Mouse (Mus musculus) urinary bladder, adult 2 months (tissue): ENCODE results near the gene Sdr9c7. TPM values are rescaled to one million over a fixed set of nuclear protein-coding genes. Genes with fewer than 3 reads are reported as not detected.
"Not testable (repeated sequence)": the region's sequence is repeated elsewhere in the genome, so short reads cannot be mapped to it uniquely, and the experiment has no call there.

ENCODE experiments used
- DNase-seq: peaks from one replicate; pipeline ENCODE4 v3.0.0; 2022; ENCODE audit warnings: low spot score
- polyA plus RNA-seq: library from polyadenylated mRNA; depleted of rRNA; stranded (reverse); fragments of >200 nt; gene quantifications from 2 replicates; pipeline ENCODE4 v1.2.3, GENCODE M21; 2012

Sdr9c7 gene
- polyA plus RNA-seq, 1 experiment: 0.07 TPM

DNA sequence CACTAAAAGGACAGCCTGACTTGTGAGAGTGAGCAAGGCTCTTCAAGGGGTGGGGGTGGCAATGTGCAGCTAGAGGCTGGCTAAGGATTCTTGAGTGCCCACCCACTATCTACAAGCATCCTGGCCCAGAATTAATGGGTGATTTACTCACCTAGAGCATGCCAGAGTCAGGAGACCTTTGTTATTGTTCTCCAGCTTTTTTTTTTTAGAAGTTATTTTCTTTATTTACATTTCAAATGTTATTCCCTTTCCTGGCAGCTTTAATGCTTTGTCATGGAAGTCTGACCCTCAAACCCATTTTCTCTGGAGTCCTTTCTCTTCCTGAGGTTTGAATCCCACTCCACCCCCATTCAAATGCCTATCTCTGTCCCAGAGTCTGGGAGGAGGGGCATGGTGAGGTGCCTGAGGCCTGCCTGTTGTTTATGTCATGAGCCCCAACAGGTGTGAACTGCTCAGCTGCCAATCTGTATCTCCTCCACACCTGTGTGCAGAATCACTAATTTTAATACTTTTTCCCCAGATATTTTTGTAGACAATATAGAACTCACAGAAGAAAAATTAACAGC, 9.2 kb downstream of the Sdr9c7 start:
- DNase-seq: no peak

DNA sequence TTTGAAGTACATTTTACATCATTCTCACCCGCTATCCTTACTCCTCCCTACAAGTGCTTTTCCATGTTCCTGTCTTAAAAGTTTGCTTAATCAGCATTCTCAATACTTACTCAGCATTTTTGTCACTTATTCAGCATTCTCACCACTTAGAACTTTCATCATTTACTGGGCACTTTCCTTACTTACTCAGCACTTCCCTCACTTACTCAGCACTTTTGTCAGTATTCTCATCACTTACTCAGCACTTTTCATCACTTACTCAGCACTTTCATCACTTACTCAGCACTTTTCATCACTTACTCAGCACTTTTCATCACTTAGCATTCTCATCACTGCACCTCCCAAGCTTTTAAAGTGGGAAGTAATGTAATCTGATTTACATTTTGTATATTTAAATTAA, 17.3 kb downstream of the Sdr9c7 start:
- no peak for DNase-seq

DNA sequence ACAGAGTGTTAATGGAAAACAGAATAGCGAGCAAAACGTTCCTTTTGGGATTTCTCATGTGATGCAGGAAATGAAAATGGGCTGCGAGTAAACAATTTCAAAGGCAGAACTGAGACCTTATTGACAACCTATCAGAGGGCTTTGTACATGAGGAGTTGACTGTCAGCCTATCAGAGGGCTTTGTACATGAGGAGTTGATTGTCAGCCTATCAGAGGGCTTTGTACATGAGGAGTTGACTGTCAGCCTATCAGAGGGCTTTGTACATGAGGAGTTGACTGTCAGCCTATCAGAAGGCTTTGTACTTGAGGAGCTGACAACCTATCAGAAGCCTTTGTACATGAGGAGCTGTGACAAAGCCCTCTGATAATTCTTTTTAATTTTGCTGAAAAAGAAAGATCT, 18.9 kb downstream of the Sdr9c7 start:
- DNase-seq: not testable (repeated sequence)

DNA sequence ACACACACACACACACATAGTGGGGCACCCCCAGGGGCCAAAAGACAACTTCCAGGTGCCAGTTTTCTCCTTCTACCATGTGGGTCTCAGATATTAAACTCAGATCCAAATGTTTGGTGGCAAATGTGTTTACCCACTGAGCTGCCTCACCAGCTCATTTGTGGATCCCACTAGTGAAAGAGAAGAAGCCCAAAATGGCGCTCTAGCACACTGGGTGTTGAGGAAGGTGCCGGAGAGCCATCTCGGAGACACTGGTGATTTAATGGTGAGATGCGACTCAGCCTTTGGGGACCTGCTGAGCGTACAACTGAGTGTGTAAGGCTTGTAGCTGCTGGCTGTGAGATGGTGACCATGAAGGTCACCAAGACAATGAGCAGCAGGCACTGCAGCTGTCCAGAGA, 19.3 kb downstream of the Sdr9c7 start:
- DNase-seq: no peak

DNA sequence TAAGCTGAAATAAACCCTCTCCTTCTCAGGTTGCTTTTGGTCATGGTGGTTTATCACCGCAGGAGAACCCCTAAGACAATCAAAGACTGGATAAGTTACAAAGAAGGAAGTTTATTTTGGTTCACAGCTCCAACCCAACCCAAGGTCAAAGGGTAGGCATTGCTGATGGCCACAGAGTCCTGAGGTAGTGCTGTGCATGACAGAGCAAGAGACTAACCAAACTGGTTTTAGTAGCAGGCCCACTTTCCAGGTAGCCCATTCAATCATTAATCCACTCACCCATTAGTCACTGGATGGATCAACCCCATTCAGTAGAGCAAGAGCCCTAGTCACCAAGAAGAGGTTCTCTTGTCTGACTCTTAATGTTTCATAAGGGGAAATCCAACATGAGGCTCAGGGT, 23.9 kb downstream of the Sdr9c7 start:
- DNase-seq: no peak

DNA sequence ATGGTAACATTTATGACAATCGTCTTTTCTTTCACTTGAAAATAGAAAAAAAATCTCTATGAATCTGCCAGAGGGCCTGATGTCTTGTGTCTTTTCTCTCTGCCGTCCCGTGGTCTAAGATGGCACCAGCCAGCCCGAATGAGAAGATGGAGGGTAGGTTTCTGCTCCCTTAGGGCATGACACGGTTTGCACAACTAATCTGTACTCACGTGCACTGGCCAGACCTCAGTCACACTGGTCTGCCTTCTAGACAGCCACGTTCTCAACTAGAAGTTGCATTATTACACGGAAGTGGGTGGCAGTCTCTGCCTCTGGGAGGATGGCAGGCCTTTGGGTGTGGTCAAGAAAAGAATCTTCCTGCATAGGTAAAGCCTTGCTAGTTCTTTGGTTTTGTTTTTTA, 24.7 kb downstream of the Sdr9c7 start:
- no peak for DNase-seq

DNA sequence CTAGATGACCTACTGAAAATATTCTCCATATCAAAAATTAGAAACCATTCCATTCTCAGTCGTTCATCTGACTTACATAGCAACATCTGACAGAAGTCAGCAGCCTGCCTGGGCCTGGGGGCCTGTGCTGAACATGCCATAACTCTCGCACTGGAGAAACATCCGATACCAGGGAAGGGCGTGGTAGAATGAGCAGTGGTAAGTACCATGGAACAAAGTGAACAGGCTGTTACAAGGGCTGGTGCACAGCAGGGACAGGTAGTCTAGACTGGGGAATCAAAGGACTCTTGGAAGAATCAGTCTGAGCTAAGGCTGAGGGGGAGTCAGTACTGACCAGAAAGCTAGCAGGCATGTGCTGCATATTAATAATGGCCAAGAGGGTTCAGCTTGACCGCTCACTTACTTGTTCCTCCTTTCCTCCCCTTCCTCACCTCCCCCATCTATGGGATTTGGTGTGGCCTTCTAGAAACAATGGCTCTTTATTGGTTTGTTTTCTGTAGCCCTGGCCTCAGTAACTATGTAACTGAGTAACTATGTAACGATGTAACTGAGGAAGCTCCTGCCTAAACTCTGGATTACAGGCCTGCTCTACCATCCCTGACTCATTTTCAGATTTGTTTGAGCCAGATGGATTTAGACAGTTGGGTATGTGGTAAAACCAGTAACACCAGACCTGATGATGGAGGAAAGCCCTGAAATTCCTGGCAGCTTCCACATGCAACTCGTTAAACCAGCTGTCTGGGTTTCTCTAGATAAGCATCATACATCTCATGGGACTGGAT, 26.5 kb downstream of the Sdr9c7 start:
- DNase-seq: no peak

DNA sequence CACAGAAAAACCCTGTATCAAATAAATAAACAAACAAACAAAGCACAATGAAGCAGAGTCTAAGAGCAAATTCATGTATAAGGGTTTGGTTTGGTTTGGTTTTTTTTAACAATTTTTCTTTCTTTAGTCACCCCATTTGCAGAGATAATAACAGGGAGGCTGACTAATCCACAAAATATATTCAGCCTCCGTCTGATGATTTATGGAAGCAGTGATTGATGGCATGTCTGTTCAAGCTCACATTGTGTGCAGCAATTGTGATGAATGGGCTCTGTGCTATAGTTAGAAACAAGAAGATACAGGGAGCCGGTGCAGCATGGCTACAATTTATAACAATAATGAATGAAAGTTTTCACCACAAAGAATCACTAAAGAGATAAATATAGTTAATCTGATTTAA, 29.4 kb downstream of the Sdr9c7 start:
- DNase-seq: no peak

DNA sequence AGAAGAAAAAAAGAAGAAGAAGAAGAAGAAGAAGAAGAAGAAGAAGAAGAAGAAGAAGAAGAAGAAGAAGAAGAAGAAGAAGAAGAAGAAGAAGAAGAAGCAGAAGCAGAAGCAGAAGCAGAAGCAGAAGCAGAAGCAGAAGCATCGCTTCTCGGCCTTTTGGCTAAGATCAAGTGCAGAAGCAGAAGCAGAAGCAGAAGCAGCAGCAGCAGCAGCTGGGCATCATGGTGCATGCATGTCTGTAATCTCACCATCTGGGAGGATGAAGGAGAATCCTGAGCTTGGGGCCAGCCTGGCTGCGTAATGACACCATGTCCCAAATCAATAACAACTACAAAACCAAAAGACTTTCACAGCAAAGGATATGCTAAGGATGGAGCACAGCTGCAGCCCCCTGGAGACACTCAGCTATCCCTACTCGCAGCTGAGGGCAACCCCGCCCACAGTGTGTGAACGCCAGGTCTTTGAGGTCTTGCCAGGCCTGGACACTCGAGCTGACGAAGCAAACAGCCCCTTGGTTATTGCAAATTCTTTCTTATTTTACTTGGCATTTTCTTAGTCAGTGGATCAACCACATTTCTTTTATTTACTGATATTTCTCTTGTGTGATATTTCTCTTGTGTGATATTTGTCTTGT, 34.1 kb downstream of the Sdr9c7 start:
- no peak for DNase-seq

DNA sequence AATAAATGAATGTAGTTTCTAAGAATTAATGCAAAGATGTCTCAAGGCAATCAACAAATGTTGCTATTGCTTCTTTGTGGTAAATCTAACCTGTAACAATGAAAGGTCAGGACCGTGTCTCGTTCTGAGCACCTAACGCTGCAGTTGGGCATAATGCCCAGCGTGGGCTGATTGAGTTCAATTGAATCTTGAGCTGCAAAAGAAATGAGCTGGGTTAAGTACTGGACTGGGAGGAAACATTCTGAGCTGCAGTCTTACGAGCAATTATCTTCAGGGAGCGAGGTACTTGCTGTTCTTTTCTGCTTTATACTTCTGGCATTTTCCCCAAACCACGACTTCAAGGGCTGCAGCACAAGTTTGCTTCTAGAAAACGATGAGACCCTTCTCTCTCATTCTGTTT, 38.0 kb downstream of the Sdr9c7 start:
- no peak for DNase-seq

DNA sequence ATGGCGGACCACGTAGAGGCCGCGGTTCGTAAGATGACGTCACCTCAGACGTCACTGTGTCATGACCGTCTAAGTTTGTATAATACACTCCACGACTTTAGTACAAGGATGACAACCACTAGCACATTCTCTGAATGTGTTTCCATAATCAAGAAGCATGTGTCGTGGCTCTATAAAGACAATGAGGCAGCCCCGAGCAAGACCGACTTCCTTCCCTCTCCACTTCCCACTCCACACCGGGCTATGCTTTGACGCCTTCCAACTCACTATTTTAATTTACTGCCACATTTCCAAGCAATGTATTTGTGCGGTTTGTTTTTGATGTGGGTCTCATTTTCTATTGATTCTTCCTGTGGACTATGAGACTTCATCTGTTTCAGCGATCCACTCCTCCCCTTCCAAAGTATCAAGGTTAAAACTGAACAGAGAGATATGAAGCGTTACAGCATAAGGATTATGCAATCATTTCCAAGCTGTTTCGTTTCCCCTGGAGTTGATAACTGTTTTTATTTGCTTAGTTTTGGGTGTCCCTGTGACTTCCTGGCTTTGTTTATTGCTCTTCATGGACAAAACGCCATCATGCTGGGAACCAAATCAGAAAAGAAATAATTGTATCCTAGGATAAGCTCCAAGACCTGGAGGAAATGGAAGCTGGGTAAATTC, 38.6 kb downstream of the Sdr9c7 start:
- DNase-seq: no peak

DNA sequence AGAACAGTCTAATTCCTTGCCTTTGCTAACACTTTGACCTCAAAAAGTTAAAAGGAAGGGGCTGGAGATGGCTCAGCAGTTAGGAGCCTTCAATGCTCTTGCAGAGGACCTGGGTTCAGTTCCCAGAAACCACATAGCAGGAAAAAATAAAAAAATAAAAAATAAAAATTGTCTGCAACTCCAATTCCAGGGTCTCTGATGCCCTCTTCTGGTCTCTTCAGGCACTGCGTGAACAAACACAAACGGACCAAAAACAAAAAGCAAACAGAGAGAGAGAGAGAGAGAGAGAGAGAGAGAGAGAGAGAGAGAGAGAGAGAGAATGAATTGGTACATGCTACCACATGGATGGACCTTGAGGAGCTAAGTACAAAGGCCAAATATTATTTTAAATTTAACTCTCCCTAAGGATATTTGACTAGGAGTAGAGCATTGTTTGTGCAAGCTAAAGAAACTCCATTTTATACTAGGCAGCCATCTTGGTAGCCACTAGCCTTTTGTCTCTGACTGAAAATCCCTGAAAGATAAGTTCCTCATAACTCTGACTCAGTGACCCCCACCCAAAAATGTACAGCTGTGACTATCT, 39.2 kb downstream of the Sdr9c7 start:
- no peak for DNase-seq

DNA sequence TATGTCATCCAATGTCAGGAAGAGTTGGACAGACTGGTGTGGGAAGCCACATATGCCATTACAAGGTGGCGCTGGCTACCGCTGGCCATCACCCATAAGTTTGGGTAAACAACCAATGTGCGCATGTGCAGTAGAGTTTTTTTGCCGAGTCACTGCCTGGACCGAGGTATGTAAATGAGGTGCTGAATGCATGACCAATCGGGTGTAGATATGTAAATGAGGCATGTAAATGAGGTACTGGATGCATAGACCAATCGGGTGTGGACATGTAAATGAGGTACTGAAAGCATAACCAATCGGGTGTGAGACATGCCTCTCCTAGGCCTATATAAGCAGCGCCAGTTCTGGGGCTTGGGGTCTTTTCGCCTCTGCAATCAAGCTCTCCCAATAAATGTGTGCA, 41.3 kb downstream of the Sdr9c7 start:
- DNase-seq: not testable (repeated sequence)

DNA sequence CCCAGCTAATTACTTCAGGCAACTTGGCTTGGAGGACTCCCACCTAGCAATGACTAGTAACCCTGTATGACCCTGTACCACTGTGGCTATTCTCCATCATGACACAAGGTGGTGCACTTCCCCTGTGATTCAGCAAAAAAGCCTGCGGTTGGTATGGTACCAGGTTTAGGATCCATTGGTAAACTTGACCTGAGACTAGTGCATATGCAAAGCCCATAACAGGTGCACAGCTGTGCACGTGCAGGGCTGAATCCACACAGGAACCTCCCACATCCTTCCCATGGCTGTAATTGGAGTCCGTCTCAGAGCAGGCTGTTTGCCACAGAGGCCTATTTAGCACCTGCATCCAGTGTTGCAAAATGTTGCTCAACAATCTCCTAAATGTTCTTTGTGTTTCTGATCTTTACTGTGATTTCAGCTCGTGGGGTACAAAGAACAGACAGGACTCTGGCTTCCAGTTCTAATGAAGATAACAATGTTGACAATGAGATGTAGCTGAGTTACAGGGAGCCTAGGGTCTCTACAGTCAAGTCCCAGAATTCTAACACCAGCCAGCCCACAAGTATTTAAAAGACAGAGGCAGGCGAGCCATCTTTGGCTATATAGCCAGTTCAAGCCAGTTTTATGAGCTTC, 47.2 kb downstream of the Sdr9c7 start:
- no peak for DNase-seq

DNA sequence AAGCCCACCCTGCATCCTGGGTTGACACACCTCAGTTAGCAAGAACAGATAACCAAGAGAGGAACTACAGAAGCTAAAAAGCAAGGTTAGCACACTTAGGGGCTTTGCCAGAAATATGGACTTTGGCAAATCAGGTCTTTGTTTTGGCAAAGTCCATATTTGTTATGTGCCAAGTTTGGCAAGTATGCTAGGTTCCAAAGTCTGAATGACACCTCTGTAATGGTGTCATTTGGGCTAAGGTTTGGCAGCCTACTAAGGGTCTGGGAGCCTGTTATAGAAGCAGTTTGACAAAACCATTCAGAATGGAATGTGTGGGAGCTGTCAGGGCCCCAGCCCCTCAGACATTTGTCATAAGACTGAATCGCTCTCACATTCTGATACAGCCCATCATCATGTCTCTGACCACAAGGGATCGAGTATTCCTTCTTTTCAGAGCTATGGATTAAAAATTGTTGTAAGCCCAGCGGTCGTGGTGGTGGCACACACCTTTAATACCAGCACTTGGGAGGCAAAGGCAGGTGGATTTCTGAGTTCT, 51.3 kb downstream of the Sdr9c7 start:
- no peak for DNase-seq

DNA sequence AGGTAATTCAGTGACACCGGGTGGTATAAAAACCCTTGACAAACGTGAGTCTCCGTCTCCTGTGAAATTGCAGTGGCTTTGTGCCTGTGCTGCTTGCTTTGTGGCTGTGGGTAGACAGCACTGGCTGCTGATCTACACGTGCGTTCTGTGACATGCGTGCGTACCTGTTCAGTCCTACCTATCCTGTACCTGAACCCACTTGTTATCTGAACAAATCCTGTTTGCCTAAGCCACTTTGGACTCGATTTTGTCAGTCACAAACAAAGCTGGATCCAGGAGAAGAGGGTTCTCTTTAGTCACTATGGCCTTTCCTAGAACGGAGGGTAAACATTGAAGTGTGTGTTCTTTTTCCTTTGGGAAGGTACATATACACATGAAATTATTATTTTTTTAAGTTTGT, 53.1 kb downstream of the Sdr9c7 start:
- DNase-seq: no peak

DNA sequence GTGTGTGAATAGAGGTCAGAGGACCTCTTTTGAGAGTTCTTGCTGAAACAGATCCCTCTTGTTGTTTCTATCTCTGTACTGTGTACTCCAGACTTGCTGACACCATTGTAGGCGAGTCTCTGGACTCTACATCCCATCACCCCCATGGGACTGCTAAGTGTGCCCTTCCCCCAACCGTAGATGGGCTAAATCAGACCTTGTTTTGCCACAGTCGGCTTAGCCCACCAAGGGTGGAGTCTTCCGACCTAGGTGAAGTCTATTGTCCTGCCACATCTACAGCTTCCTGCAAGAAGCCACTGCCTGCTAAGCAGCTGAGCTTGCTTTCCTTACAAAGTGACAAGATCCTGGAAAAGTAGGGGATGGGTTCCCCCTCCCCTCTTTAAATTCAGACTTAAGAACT, 53.5 kb downstream of the Sdr9c7 start:
- no peak for DNase-seq

DNA sequence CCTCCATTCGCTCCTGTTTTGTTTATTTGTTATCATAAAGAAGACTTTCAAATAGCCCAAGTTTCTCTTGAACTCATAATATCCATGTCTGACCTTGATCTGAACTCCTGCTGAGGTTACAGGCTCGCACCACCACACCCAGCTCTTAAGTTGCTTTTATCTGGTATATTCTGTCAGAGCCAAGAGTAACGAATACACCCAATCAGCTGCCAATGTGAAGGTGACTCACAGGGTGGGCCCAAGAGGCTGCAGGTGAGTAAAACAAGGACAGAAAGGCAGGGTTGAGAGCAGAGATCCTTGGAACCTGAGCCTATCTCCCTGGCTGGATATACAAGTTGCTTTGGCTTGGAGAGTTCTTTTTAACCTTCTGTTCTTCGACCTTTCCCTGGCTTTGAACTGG, 56.7 kb downstream of the Sdr9c7 start:
- no peak for DNase-seq

DNA sequence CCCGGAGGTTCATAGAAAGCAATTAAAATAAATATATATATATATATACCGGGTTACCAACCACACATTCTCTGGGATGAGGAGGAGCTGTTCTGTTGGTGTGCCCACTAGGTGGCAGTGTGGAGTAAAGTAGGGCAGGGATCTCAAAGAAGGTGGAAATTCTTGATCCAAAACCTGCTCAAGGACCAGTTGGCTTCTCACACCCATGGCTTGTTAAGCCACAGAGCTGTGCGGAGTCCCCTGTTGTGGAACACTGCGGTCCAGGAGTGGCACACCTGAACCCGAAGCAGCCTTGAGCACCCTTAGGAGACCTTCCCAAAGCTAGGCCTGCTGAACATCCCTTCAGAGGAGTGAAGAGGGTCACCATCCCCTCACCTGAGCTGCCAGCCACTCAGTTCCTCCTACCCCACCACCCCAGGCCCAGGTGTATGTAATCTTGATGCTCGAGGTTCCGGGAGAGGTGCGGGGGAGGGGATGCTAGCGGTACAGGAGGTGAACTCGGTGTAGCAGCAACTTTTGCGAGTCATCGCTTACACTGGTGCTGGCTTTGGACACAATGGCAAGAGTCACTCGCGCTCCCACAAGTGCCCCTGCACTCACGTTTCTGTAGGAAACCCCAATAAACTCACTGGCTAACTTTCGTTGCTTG, 58.0 kb downstream of the Sdr9c7 start:
- peak; percentile 56 for DNase-seq

DNA sequence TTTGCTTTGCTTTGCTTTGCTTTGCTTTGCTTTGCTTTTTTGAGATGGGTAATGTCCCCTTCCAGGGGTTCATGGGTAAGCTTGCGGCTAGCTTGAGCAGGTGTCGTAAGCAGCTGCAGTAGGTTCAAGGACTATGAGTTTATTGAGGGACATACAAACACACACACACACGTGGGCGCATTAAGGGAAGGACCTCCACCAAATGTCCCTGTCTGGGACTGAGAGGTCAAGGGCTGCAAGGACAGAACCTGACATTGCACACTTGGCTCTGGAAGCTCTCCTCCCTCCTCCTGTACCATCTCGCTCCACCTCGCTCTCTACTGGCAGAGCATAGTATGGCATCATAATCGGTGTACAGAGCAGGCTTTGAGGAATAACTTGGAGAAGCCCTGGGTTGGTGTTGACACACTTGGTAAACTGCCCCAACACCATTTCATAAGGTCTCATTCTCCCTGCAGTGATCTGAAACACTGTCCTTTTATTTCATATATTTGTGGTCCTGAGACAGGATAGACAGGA, 60.9 kb downstream of the Sdr9c7 start:
- no peak for DNase-seq
